Mouse (Mus musculus) heart, postnatal 25 days (tissue): ENCODE measurements around the gene Ssh3. TPM values are rescaled to one million over a fixed set of nuclear protein-coding genes. Genes with fewer than 3 reads are reported as not detected.
A peak's percentile ranks its signal among the peaks of the same experiment; 100 is the strongest.

Experiments used
- DNase-seq: peaks from one replicate; pipeline ENCODE4 v3.0.0; 2022; ENCODE audit warnings: low spot score
- intact Hi-C: fragments of 180-260 bp; cut with DNase I; formaldehyde crosslinking; loops from one replicate; pipeline ENCODE4 v1.15.1; 2025
- total RNA-seq, 2 experiments: library from RNA; stranded (reverse); gene quantifications; 2 replicates each; pipeline ENCODE4 v1.2.3; 2021

Ssh3 gene
- total RNA-seq, 2 experiments from 2014 or later: 5.8 to 6.6 TPM

DNA sequence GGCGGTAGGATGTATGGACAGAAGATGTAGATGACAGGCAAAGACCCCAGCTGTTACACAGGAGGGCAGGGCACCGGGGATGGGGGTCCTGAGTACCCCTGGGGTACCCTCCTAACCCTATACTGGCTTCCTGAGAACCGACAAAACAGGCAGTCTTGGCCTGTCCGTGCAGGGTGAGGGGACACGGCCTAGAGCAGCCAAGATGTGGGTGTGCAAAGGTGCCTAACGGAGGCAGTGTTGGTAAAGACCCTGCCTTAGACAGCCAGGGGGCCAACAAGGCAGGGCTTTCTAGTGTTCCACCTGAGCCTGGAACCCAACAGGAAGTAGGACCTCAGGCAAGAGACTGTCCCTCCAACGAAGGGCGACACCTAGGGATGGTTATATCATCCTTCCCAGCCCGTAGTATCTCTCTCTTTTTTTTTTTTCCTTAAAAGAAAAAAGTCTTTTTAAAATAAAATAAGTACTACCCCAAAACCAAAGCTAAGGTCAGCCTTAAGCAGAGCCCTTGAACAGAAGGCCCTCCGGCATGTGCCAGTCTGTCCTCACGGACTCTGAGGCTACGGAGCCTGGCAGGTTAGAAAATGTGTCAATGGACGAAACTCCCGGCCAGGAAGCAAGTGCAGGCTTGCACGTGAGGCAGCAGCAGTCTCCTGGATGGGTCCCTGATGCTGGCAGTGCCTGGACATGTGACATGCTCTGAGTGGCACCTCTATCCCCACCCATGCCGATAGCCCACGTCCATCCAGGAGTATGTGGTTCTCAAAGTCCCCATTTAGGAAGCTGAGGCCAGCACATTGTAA is 29.5 kb upstream of the Ssh3 start:
- DNase-seq: no peak
- intact Hi-C loops: no loop called here

DNA sequence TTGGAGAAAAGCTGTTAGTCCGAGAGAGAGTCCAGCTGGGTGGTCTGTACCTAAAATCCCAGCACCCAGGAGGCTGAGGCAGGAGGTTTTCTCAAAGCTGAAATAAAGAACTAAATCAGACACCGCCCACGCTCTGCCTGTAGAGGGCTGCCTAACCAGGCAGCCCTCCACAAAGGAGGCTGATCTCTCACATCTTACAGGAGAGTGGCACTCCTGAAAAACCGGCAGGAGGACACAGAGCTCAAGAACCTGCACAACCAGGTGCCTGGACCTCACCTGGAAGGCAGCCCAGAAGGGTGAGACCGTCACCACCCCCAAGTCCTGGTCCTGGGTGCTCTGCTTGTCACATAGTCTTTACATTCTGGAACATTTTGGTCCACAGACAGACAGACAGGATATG is 28.9 kb upstream of the Ssh3 start:
- intact Hi-C loops: no loop called here
- no peak for DNase-seq

DNA sequence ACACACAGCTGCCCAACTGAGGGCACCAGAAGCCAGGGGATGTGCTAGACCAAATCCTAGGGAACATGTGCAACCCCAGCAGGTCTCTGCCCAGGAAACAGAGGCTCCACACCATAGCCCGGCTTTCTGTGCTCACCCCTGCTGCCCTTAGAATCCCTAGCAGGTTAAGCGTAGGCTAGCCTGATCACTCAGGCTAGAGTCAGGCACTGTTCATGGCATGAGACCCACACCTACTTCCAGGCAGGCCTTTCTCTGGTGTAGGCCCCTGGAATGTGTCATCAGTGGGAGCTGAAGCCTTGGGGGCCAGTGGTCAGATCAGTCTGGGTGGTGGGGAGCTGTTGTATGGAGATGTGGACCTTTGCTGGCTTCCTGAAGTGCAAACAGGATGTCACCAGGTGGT is 27.6 kb upstream of the Ssh3 start:
- intact Hi-C loops: no loop called here
- DNase-seq: no peak

DNA sequence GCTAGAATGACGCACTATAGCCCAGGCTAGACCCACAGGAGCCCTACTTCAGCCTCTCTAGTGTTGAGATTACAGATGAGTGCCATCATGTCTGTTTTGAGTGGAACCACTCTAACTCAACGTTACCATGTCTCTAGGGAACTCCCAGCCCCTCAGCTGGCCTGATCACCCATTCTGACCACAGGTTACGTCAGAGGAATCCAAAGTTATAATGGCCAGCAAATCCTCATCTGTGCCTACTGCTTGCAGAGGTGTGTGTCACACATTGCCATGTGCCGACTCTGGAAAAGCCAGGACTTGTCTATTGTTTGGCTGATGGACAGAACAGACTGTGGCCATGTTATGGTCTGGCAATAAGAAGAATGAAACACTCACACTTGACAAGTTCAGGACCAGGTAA is 26.4 kb upstream of the Ssh3 start:
- DNase-seq: no peak
- intact Hi-C loops: no loop called here

DNA sequence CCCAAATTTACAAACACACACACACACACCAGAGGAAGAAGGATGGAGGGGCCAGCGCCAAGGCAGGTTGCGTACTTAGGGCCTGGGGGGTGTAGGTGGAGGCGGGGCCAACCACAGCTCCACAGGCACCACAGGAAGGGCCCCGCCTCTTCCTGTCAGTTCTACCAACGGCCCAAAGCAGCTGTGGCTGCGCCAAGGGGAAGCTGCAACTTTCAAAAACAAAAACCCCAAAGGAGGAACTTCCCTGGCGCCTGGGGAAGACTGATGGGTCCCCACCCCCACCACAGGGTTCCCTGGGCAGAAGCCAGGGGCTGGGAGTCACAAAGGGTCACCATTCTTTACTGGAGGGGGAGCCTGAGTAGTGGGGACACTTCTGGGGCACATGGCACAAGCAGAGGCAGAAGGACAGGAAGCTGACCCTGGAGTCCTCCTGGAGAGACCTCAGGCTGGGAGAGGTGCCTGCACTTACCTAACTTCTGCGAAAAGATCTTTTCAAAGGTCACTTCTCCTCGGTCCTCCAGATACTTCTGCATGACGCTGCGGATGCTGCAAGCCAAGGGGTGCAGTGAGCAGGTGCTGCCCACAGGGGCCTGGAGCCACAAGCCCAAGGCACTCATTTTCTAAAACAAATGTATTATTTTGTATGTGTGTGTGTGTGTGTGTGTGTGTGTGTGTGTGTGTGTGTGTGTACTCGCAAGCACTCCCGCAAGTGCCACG is 25.6 kb upstream of the Ssh3 start:
- intact Hi-C loops: no loop called here
- peak; percentile 71 for DNase-seq

DNA sequence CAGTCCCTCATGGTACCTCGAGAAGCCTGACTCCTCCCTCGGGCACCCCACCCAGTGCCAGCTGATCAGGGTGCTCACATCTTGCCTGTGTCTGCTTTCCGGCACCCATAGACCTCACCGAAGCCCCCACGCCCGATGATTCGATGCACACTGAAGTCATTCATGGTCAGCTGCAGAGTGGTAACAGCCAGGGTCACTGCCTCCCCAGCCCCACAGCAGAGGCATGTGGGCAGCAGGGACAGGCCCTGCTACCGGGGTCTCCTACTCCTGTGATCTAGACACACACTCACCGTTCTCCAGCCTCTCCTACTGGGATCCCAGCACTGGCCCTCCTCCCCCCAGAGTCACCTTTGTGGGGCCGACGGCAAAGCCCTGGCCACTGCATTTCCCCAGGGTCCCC is 22.2 kb upstream of the Ssh3 start:
- no peak for DNase-seq
- intact Hi-C loops: no loop called here

DNA sequence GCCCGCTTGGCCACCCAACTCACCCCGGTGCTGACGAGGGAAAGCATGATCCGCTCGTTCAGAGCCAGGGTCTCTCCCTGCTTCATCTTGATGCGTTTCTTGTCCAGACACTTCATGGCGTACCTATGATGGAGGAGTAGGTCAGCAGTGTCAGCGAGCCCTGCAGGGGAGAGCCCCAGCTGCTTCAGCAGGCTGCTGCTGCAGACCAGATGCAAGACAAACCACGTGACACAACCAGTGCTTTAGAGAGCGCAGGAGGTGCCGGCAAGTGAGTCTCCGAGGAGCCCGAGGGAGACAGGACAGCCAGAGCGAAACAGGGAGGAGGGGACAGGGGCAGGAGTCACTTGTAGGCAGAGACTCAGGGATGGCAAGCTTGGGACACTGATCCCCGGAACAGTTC is 21.8 kb upstream of the Ssh3 start:
- DNase-seq: no peak
- intact Hi-C loops: no loop called here

DNA sequence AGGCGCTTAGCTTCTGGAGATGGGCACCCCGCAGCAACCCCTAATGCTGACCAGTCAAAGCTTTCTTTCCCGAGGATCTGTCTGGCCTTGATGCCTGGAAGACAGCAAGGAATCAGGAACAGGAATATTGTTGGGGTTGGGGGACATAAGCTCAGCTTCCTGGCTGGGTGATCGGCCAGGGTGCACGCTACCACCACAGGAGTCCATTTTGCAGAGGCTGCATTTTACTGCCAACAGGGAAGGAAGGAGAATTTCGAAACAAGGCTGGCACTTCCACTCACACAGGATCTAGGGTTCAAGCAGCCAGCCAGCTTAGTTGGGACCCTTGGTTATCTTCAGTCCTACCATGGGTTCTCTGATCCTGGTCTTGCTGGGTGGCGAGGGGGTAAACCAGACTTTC is 14.7 kb upstream of the Ssh3 start:
- no peak for DNase-seq
- intact Hi-C loops: loop anchor here (2.0 kb wide), 1 partner anchor 21 kb away; no protein-coding TSS in a partner anchor

DNA sequence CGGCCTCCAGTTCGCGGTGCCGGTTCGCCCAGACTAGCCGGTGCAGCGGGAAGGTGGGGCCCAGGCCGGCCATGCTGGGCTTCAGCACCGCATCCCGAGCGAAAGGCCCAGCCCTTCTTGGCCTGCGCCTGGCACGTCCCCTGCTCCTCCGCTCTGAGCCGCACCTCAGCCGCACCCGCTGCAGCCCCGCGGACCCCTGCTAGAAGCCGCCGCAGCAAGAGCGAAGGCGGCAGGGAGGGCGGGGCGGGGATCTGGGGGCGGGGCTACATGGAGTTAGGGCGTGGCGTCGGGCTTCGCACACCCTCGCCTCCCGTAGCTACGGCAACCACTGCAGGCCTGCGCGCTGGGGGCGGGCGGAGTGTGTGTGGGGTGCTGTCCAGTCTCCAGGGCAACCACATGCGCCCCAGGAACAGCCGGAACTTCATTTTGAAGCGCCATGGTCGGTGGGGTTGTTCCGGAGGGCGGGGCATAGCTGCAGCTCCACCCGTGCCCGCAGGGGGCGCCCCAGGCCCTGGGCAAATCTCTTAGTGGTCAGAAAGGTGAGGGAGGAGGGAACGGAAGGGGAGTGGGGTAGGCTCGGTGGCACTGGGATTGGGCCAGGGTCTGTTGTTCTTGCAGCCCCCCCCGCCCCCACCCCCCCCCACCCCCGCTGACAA is 14.0 kb upstream of the Ssh3 start, which contains the start of gene Ankrd13d:
Gene Ankrd13d (minus strand): TSS at position 240 of the 656 bp plus-strand sequence.
- peak; percentile 78 for DNase-seq
- intact Hi-C loops: no loop called here

DNA sequence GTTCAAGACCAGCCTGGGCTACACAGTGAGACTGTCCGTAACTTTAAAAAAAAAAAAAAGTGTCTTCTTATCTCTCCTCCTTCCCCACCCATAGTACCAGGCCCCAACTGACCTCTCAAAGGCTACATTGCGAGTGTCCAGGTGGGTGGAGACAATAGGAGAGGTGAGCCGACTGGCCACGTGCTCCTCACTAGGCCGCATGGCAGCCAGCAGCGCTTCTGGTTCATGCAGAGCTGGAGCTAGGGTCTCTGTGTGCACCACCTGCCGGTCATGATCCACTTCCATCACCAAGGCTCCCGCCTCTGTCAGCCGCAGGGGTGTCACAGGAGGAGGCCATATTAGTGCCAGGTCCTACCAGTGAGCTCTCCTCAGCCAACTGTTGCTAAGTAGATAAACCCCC is 11.4 kb upstream of the Ssh3 start:
- no peak for DNase-seq
- intact Hi-C loops: no loop called here

DNA sequence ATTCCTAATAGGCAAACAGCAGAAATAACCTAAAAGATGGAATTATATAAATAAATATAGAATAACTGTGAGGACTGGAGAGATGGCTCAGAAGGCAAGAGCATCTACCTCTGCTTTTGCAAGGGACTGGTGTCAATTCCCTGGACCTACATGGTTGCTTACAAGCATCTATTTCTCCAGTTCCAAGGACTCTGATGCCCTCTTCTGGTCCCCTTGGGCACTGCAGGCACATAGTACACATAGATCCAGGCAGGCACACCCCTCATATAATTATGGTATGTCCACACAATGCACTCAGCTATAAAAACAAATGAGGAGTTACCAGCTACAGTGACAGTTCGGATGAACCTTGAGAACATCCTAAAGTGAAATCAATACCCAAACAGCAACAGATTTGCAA is 10.5 kb upstream of the Ssh3 start:
- intact Hi-C loops: no loop called here
- DNase-seq: no peak

DNA sequence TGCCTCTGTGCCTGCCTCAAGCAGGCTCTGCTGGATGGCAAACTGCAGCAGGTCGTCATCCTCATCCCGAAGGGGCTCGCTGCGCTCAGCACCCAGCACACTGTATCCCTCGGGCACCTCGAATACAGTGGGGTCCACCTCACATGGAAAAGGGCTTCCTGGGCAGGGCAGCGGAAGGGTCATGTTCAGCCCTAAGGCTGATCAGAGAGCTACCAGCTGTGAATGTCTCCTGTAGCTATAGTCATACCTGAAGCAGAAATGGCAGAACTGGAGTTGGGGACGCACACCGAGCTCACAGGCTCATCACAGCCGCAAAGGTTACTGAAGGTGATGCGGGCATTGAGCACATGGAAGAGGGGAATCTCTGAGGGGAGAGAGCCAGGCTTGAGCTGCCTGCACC is 2.0 kb upstream of the Ssh3 start:
- intact Hi-C loops: no loop called here
- no peak for DNase-seq

DNA sequence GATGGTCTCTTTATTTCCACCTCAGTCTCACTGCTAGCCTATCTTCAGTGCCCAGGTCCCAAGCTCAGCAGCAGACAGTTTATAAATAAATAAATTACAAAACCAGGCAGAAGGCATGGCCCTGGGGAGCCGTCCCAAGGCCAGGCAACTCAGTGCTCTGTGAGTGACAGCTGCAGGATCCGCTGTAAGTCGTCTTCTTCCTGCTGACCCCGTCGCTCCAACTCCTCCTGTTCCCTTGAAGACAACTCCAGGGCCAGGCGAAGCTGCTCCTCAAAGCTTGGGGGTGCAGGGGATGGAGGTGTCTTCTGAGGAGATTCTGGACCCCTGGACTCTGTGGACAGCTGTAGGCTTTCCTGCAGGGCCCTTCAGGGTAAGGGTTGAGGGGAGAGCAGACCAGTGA is 1.2 kb upstream of the Ssh3 start:
- DNase-seq: no peak

DNA sequence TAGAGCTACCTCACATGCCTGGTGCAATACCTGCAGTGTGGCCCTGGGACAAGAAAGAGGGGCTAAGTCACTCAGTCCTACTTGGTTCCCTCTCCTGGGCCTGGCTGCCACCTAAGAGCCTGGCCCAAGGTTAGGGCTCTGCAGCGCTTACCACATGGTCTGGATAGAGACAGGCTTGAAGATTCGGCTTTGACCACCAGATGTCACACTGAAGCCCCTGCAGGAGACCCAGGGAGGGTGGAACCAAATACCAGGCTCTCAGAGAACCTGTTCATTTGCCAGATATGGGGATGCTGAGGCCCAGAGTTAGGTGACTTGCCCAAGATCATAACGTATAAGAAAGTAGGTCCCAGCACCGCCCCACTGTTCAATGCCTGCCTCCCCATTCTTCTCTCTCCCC is 3.0 kb downstream of the Ssh3 start:
- no peak for DNase-seq

More for the DNA sequence above, 1.2 kb upstream of the Ssh3 start:
- intact Hi-C loops: no loop called here

DNA sequence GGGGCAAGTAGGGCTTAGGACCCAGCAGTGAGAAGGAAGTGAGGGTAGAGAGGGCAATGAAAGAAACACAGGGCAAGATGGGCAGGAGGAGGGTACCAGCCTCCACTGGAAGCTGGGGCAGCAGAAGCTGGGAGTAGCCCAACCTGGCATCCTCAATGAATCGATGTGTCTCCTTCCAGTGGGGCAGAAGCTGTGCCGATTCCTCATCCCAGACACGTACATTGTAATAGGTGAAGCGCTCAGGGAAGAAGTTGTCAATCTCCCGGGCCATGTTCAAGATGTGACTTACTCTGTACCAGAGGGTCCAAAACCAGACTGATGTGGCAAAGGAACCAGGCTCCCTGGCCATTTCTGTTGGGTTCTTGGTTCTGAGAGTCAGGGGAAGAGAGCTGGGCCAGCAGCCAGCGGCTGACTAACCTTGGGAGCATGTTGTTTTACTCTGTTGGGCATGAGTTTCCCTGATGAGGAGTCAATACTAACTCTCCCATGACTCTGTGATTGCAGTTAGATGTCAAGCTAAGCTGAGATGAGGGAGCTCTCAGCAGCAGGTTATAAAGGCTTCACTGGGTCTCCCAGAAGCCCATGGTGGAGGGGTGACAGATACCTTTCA is 4.7 kb downstream of the Ssh3 start:
- intact Hi-C loops: no loop called here
- DNase-seq: no peak

More for the DNA sequence above, 3.0 kb downstream of the Ssh3 start:
- intact Hi-C loops: no loop called here

DNA sequence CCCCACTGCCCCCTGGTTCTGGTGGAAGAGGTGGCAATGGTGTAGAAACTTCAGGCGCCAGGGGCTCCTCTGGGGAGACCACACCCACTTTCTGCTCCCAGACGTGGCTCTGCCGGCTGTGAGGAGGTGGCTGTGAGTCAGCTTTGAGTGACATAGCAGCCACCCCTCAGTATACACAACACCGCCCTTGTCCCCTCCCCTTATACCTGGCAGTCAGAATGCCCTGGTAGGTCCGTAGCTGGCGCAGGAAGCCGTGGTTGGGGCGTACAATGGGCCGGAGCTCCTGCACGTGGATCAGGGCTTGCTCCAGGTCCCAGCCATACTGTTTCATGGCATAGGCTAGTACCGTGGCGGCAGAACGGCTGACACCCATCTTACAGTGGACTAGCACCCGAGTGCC is 5.3 kb downstream of the Ssh3 start:
- no peak for DNase-seq
- intact Hi-C loops: no loop called here

DNA sequence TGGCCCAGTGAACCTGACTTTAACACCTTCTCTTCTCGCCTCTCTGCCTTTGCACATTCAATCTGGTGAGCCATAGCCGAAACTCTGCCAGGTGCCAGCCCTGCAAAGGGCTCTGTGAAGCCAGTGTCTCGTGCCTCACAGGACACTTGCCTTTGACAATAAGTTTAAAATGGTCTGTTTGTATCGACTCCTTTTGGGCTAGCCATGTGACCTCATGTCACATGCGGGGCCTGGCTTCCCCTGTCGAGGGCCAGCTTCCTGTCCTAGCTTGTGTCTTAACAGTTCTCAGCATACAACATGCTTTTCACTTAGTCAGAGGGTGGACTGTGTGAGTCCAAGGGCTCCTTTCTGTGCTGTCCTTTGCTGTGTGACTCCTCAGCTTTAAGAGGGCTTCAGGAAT is 6.2 kb downstream of the Ssh3 start:
- DNase-seq: no peak
- intact Hi-C loops: no loop called here

DNA sequence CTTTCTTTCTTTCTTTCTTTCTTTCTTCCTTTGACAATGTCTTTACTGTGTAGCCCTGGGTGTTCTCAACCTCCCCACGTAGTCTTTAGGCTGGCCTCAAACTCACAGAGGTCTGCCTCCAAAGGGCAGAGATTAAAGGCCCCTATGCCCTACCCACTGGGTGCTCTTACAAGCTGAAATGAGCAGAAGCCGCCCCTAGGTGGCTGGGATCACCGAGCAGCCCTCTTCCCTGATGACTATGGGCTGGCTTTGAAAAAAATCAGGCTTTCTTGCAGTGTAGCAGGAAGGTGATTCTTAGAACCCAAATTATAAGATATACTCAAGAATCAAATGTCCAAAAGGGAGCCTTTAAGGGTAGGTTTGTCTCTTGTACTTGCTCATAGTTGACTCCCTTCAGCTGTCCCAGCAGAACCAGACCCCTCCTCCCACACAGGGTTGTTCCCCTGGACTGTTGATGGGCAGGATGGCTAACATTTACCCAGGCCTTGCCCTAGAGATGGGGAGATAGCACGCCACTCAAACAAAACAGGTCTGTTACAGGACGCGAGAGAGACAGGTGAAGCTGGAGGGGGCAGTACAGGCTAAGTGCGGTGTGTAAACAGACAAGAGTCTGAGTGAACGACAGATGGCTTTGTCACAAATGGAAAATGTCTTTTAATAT is 7.8 kb downstream of the Ssh3 start:
- intact Hi-C loops: no loop called here

DNA sequence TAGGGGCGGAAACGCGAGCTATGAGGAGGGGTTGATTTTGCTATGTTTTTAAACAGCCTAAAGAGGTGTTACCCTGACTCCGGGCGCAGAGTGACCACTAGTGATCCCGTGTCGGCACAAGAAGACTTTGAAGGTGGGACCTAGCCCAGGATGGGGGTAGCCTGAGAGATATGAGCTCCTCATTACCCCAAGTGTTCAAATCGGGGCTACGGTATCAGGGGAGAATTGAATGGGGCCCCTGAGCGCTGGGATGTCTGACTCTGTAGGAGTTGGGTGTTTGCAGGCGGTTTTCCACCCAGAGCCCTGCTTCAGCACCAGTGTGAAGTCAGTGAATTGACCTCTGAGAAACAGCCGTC is 11.1 kb downstream of the Ssh3 start:
- intact Hi-C loops: loop anchor here (1.0 to 5.0 kb wide), 3 partner anchors 49 to 159 kb away; no protein-coding TSS in a partner anchor
- no peak for DNase-seq

More for the DNA sequence above, 7.8 kb downstream of the Ssh3 start:
- no peak for DNase-seq
